Mouse (Mus musculus): ENCODE data around the gene 2410015M20Rik. TPM values are rescaled to one million over a fixed set of nuclear protein-coding genes. Genes with fewer than 3 reads are reported as not detected.
A peak's percentile ranks its signal among the peaks of the same experiment; 100 is the strongest.

2410015M20Rik gene
- polyA plus RNA-seq, 1 experiment from 2014 or later = 290 TPM

DNA sequence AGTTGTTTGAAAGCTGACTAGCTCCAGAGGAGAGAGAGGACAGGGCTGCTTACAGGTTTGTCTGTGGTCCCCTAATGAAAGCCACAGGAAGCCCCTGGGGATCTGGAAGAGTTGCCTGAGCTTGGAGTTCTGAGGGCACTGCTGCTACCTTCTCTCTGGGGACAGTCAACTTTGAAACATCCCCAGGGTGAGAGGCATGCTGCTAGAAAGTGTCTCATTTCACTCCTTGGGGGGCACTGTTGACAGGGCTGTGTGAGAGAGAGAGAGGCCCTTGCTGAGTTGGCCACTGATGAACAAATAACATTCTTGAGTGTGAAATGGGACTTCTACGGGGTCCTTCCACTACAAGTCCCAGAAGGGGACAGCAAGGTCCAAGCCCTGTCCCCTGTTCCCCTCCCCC, 21.8 kb downstream of the 2410015M20Rik start:
- no peak for ATAC-seq (replicated peaks; ENCODE audit: insufficient number of reproducible peaks, low FRiP score, low TSS enrichment)
- H3K36me3 ChIP-seq (ENCODE audit: control insufficient read depth, insufficient read depth, low read length) = peaks cover 33% of the 10 kb centered on the region
- no peak overlapping the region for H3K4me3 ChIP-seq (ENCODE audit: low read depth, low read length)
- no peaks in the 10 kb centered on the region for H3K9me3 ChIP-seq (replicated peaks; ENCODE audit: control insufficient read depth, low read length)
- H3K27ac ChIP-seq (ENCODE audit: low read depth, low read length) = no peak overlapping the region
- H3K4me2 ChIP-seq = no peak overlapping the region
- no peaks in the 10 kb centered on the region for H3K27me3 ChIP-seq (ENCODE audit: control insufficient read depth, insufficient read depth, low read length)
- peaks cover 19% of the 10 kb centered on the region for H3K4me1 ChIP-seq (ENCODE audit: control insufficient read depth, insufficient read depth, low read length)
- WGBS (ENCODE audit: insufficient replicate concordance) = 91% methylated on average over 1 of the region's 1 CpGs
- 0 out of 2 replicates have a peak overlapping the region, but pooled peaks have one; percentile 24 for H3K9ac ChIP-seq (ENCODE audit: low read depth, low read length)

DNA sequence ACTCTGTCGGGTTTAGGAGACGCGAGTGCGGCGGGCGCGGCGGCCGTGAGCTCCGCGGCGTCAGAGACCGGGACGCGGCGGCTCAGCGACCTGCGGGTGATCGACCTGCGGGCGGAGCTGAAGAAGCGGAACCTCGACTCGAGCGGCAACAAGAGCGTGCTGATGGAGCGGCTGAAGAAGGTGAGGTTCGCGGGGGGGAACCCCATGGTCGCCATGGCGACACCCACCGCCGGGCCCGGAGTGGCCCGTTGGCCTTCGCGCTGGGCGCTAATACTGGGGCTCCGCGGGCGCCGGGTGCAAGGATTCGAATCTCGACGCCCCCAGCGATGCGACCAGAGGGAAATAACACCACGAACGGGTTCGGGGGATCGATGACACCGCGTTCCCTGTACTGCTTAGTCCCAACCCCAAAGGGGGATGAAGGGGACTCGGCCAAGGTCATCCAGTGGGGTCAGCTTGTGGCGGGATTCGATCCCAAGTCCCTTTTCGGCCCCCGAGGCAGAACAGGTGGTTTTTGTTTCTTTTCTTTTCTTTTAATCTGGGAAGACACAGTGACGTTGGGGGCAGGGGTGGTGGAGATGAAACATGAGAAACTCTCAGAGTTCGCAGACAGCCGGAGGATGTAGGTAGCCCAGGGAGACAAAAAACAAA, 24.3 kb downstream of the 2410015M20Rik start:
- H3K27me3 ChIP-seq (ENCODE audit: control insufficient read depth, insufficient read depth, low read length) = no peaks in the 10 kb centered on the region
- H3K4me3 ChIP-seq (ENCODE audit: low read depth, low read length) = peak overlapping the region; percentile 92
- peak overlapping the region; percentile 95 for H3K27ac ChIP-seq (ENCODE audit: low read depth, low read length)
- peaks cover 25% of the 10 kb centered on the region for H3K4me1 ChIP-seq (ENCODE audit: control insufficient read depth, insufficient read depth, low read length)
- no peaks in the 10 kb centered on the region for H3K9me3 ChIP-seq (replicated peaks; ENCODE audit: control insufficient read depth, low read length)
- WGBS (ENCODE audit: insufficient replicate concordance) = under 1% methylated on average over 56 of the region's 61 CpGs
- no peak for ATAC-seq (replicated peaks; ENCODE audit: insufficient number of reproducible peaks, low FRiP score, low TSS enrichment)
- H3K9ac ChIP-seq (ENCODE audit: low read depth, low read length) = peak overlapping the region; percentile 92
- peaks cover 30% of the 10 kb centered on the region for H3K36me3 ChIP-seq (ENCODE audit: control insufficient read depth, insufficient read depth, low read length)
- H3K4me2 ChIP-seq = peak overlapping the region; percentile 73

DNA sequence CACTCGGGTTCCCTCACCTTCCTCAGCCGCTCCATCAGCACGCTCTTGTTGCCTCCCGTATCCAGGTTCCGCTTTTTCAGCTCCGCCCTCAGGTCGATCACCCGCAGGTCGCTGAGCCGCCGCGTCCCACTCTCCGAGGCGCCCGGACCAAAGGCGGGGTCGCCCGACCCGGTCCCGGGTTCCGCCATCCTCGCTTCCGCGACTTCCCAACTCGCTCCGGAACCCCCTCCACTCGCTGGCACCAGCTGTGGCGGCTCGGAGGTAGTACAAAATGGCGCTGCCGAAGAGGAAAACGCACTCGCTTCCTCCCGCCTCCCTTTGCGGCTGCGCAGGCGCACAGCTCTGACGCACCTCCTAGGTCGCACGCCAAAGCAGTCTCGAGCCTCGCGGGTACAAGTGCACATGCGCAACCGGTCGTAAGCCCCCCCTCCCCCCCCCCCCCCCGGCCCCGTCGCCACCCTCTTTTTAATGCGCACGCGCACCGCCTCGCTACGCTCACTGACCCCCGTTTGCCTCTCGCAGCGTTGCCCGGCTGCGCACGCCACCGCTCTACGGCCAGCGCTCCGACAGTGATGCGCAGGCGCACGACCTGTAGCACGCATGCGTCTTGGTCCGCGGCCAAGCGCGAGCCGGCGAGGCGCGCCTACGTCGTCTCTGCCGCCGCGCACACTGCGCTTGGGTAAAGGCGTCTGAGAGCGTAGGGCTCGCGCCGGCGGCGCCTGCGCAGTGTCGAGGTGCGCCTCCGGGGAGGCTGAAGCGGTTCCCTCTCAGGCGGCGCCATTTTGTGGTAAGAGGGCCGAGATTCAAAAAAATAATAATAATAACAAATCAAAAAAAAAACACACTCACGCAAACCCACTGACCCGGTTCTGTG, 25.1 kb downstream of the 2410015M20Rik start, which contains the start of the genes Safb2 and Safb:
Gene Safb2 (minus strand): TSS at position 329 of the 874 bp plus-strand sequence.
Gene Safb (plus strand): TSS at position 569 of the 874 bp plus-strand sequence.
- Histone ChIP-seq H3K27ac (ENCODE audit: low read depth, low read length) (peak within 1 kb of the TSS; percentile 95), H3K4me2 (peak within 1 kb of the TSS; percentile 89), H3K27me3 (ENCODE audit: control insufficient read depth, insufficient read depth, low read length) (no peaks in the 10 kb centered on the region), H3K36me3 (ENCODE audit: control insufficient read depth, insufficient read depth, low read length) (peaks cover 23% of the 10 kb centered on the region; the same call in 1 of the 2 replicates), H3K9me3 (replicated peaks; ENCODE audit: control insufficient read depth, low read length) (no peaks in the 10 kb centered on the region), H3K4me1 (ENCODE audit: control insufficient read depth, insufficient read depth, low read length) (peaks cover 25% of the 10 kb centered on the region), H3K9ac (ENCODE audit: low read depth, low read length) (peak within 1 kb of the TSS; percentile 92), H3K4me3 (ENCODE audit: low read depth, low read length) (peak within 1 kb of the TSS; percentile 92)
- ATAC-seq (replicated peaks; ENCODE audit: insufficient number of reproducible peaks, low FRiP score, low TSS enrichment) = peak; percentile 95
- WGBS (ENCODE audit: insufficient replicate concordance) = under 1% methylated on average over 89 of the region's 101 CpGs

DNA sequence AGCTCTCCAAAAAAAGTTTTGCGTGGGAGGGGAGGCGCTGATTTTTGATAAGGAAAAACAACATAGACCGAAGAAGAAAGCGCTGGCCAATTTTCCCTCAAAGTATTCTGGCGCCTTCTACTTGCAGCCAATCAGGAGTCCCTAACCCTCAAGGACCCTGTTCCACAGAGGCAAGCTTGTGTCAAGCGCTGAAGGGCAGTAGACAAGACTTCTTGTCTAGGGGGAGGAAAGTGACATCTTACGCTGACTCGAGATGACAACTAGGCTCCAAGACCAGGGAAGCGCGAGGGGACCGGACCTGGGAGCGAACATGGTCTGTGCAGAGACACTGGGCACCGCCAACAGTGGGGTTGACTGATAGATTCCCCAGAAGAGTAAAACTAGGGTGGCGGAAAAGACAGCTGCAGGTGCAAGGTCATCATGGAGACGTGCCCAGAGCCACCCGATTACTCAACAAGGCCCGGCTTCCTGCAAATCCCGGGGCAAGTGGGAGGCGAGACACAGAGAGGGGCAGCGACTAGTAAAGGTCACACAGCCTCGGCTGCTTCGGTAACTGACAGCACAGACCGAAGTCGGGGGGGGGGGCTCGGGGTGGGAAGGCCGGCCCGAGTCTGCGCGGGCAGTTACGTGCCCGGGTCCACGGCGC, 25.8 kb downstream of the 2410015M20Rik start:
- Histone ChIP-seq H3K36me3 (ENCODE audit: control insufficient read depth, insufficient read depth, low read length) (peaks cover 19% of the 10 kb centered on the region; the same call in 1 of the 2 replicates), H3K27me3 (ENCODE audit: control insufficient read depth, insufficient read depth, low read length) (no peaks in the 10 kb centered on the region), H3K27ac (ENCODE audit: low read depth, low read length) (peak overlapping the region; percentile 95), H3K9me3 (replicated peaks; ENCODE audit: control insufficient read depth, low read length) (no peaks in the 10 kb centered on the region), H3K9ac (ENCODE audit: low read depth, low read length) (peak overlapping the region; percentile 90), H3K4me2 (peak overlapping the region; percentile 89), H3K4me3 (ENCODE audit: low read depth, low read length) (peak overlapping the region; percentile 92), H3K4me1 (ENCODE audit: control insufficient read depth, insufficient read depth, low read length) (peaks cover 25% of the 10 kb centered on the region)
- no peak for ATAC-seq (replicated peaks; ENCODE audit: insufficient number of reproducible peaks, low FRiP score, low TSS enrichment)
- WGBS (ENCODE audit: insufficient replicate concordance) = 1% methylated on average over 33 of the region's 33 CpGs

DNA sequence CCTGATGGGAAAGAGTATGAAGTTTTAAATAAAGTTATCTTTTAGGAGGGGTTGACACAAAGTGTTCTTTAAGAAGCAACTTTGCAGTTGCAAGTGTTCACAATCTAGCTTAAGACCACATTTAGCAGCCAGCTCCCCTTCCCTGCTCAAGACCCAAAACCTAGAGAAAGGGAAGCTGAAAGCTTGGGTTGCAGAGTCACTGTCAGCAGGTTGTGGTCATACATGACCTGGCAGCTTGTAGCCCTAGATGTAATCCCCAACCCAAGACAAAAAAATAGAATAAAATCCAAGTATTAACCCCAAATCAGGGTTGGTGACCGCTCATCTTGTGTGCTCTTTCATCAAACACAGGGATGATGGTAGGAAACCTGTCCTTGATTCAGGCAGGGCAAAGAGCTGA, 26.5 kb downstream of the 2410015M20Rik start:
- no peak overlapping the region for H3K27ac ChIP-seq (ENCODE audit: low read depth, low read length)
- H3K9ac ChIP-seq (ENCODE audit: low read depth, low read length) = peak overlapping the region; percentile 90
- no peaks in the 10 kb centered on the region for H3K9me3 ChIP-seq (replicated peaks; ENCODE audit: control insufficient read depth, low read length)
- H3K4me1 ChIP-seq (ENCODE audit: control insufficient read depth, insufficient read depth, low read length) = peaks cover 25% of the 10 kb centered on the region
- peak overlapping the region; percentile 92 for H3K4me3 ChIP-seq (ENCODE audit: low read depth, low read length)
- ATAC-seq (replicated peaks; ENCODE audit: insufficient number of reproducible peaks, low FRiP score, low TSS enrichment) = no peak
- H3K4me2 ChIP-seq = peak overlapping the region; percentile 89
- H3K36me3 ChIP-seq (ENCODE audit: control insufficient read depth, insufficient read depth, low read length) = peaks cover 20% of the 10 kb centered on the region
- no peaks in the 10 kb centered on the region for H3K27me3 ChIP-seq (ENCODE audit: control insufficient read depth, insufficient read depth, low read length)
- WGBS (ENCODE audit: insufficient replicate concordance) = 84% methylated on average over 1 of the region's 1 CpGs

DNA sequence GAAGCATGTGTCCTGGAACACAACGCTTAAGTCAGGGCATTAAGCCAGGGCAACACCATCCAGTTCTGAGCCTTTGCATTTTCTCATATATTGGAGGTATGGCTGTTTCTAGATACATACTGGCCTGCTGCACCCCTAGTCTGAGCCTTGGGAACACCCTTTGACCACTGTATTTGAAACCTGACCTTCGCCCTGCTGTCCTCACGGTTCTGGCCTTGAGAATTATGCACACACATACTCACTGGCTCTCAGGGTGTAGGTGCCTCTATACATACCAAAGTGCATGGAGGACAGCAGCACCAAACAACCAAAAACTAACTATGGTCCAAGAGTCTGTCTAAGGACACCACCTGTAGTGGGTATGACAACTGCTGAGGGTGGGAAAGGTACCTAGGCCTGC, 36.6 kb downstream of the 2410015M20Rik start:
- H3K27me3 ChIP-seq (ENCODE audit: control insufficient read depth, insufficient read depth, low read length) = no peaks in the 10 kb centered on the region
- 92% methylated on average over 3 of the region's 3 CpGs for WGBS (ENCODE audit: insufficient replicate concordance)
- no peaks in the 10 kb centered on the region for H3K9me3 ChIP-seq (replicated peaks; ENCODE audit: control insufficient read depth, low read length)
- no peak overlapping the region for H3K27ac ChIP-seq (ENCODE audit: low read depth, low read length)
- no peak for ATAC-seq (replicated peaks; ENCODE audit: insufficient number of reproducible peaks, low FRiP score, low TSS enrichment)
- no peak overlapping the region for H3K9ac ChIP-seq (ENCODE audit: low read depth, low read length)
- peaks cover 55% of the 10 kb centered on the region for H3K36me3 ChIP-seq (ENCODE audit: control insufficient read depth, insufficient read depth, low read length)
- no peak overlapping the region for H3K4me2 ChIP-seq
- H3K4me3 ChIP-seq (ENCODE audit: low read depth, low read length) = no peak overlapping the region
- no peaks in the 10 kb centered on the region for H3K4me1 ChIP-seq (ENCODE audit: control insufficient read depth, insufficient read depth, low read length)

DNA sequence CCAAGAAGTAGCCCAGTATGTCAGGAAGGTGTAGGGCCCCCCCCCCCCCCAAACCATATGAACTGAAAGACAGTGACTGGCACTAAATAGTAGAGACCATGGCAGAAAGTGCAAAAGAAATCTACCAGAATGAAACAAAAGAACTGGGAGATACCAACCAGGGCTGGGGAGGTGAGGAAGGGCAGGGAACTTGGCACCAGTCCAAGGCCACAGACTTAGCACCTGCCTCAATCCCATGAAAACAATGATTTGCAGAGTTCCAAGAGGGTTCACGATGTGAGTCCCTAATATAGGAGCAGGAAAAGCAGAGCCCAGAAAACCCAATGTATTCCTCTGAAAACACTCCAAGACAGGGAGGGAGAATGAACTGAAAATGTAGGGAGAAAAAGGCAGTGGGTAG, 37.4 kb downstream of the 2410015M20Rik start:
- WGBS (ENCODE audit: insufficient replicate concordance) = 69% methylated on average over 1 of the region's 1 CpGs
- Histone ChIP-seq H3K9me3 (replicated peaks; ENCODE audit: control insufficient read depth, low read length) (no peaks in the 10 kb centered on the region), H3K4me3 (ENCODE audit: low read depth, low read length) (no peak overlapping the region), H3K9ac (ENCODE audit: low read depth, low read length) (no peak overlapping the region), H3K27ac (ENCODE audit: low read depth, low read length) (no peak overlapping the region), H3K4me2 (no peak overlapping the region), H3K4me1 (ENCODE audit: control insufficient read depth, insufficient read depth, low read length) (no peaks in the 10 kb centered on the region), H3K27me3 (ENCODE audit: control insufficient read depth, insufficient read depth, low read length) (no peaks in the 10 kb centered on the region), H3K36me3 (ENCODE audit: control insufficient read depth, insufficient read depth, low read length) (peaks cover 51% of the 10 kb centered on the region)
- no peak for ATAC-seq (replicated peaks; ENCODE audit: insufficient number of reproducible peaks, low FRiP score, low TSS enrichment)

DNA sequence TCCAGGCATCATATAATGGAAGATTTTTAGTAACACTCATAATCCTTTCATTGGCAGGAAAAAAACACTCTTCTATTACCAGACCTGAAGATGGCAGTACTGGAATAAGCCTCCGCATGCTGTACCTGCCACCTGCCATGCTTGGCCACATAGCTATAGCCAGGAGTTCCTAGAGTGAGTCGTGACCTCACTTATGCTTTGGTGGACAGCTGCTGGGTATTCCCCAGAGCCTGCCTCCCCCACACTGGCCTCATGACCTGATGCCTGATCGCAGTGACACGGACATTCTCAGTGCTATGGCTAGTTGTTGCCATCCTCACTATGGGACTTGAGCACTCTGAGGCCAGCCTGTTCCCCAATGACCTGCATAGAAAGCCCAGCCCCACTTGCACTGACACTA, 39.3 kb downstream of the 2410015M20Rik start:
- Histone ChIP-seq H3K27ac (ENCODE audit: low read depth, low read length) (no peak overlapping the region), H3K4me3 (ENCODE audit: low read depth, low read length) (no peak overlapping the region), H3K9me3 (replicated peaks; ENCODE audit: control insufficient read depth, low read length) (no peaks in the 10 kb centered on the region), H3K4me2 (no peak overlapping the region), H3K36me3 (ENCODE audit: control insufficient read depth, insufficient read depth, low read length) (peaks cover 58% of the 10 kb centered on the region), H3K4me1 (ENCODE audit: control insufficient read depth, insufficient read depth, low read length) (no peaks in the 10 kb centered on the region), H3K9ac (ENCODE audit: low read depth, low read length) (no peak overlapping the region), H3K27me3 (ENCODE audit: control insufficient read depth, insufficient read depth, low read length) (no peaks in the 10 kb centered on the region)
- WGBS (ENCODE audit: insufficient replicate concordance) = 91% methylated on average over 4 of the region's 4 CpGs
- no peak for ATAC-seq (replicated peaks; ENCODE audit: insufficient number of reproducible peaks, low FRiP score, low TSS enrichment)
